Mouse (Mus musculus) spleen, adult 2 months (tissue): ENCODE measurements around the gene Osgep. TPM values are rescaled to one million over a fixed set of nuclear protein-coding genes. Genes with fewer than 3 reads are reported as not detected.

Experiments used
- DNase-seq, 2 experiments: peaks; one replicate each; pipeline versions ENCODE4 v3.0.0 to v3.0.0-alpha.2; 2012 to 2021; ENCODE audit warnings: low spot score in 2 of 2, low read depth in 1 of 2
- H3K27ac ChIP-seq: fragments of 200-500 bp; 2 replicates; pipeline ENCODE4 v1.5.1; 2012; ENCODE audit warnings: low read length, inconsistent platforms; ENCODE audit not compliant: insufficient read depth
- H3K27me3 ChIP-seq: fragments of 200-500 bp; 2 replicates; pipeline ENCODE4 v1.6.1; 2012; ENCODE audit warnings: mild to moderate bottlenecking, moderate library complexity, low read length, inconsistent platforms; ENCODE audit not compliant: control insufficient read depth, insufficient read depth
- H3K36me3 ChIP-seq: fragments of 200-500 bp; 2 replicates; pipeline ENCODE4 v1.6.1; 2012; ENCODE audit warnings: mild to moderate bottlenecking, low read length, inconsistent platforms; ENCODE audit not compliant: control insufficient read depth, insufficient read depth
- H3K4me1 ChIP-seq: fragments of 200-500 bp; 2 replicates; pipeline ENCODE4 v1.6.1; 2011; ENCODE audit warnings: inconsistent platforms; ENCODE audit not compliant: control insufficient read depth, insufficient read depth, insufficient read length
- H3K4me3 ChIP-seq: fragments of 200-500 bp; 2 replicates; pipeline ENCODE4 v1.5.1; 2011; ENCODE audit warnings: mild to moderate bottlenecking, inconsistent platforms; ENCODE audit not compliant: insufficient read depth, insufficient read length; ENCODE audit errors: extremely low read depth
- CTCF ChIP-seq: fragments of 200-500 bp; IDR thresholded peaks from 2 replicates; pipeline ENCODE4 v1.5.1; 2011; ENCODE audit warnings: mild to moderate bottlenecking, inconsistent platforms; ENCODE audit not compliant: insufficient read depth, insufficient read length, insufficient replicate concordance; ENCODE audit errors: extremely low read depth
- POLR2A ChIP-seq: fragments of 200-500 bp; IDR thresholded peaks from 2 replicates; pipeline ENCODE4 v1.6.1; 2011; ENCODE audit warnings: low read depth, low read length, inconsistent platforms
- WGBS: fragments of 180-500 bp; shearing (Covaris S2); methylation state at CpG from one replicate; pipeline ENCODE4 v1.1.7; 2018; 5-methylcytosine and 5-hydroxymethylcytosine counted together
- polyA plus RNA-seq: library from polyadenylated mRNA; depleted of rRNA; stranded (reverse); fragments of >200 nt; gene quantifications from 2 replicates; pipeline ENCODE4 v1.2.3, GENCODE M21; 2012

Gene Osgep
- polyA plus RNA-seq, 1 experiment, result 74.2 TPM

DNA sequence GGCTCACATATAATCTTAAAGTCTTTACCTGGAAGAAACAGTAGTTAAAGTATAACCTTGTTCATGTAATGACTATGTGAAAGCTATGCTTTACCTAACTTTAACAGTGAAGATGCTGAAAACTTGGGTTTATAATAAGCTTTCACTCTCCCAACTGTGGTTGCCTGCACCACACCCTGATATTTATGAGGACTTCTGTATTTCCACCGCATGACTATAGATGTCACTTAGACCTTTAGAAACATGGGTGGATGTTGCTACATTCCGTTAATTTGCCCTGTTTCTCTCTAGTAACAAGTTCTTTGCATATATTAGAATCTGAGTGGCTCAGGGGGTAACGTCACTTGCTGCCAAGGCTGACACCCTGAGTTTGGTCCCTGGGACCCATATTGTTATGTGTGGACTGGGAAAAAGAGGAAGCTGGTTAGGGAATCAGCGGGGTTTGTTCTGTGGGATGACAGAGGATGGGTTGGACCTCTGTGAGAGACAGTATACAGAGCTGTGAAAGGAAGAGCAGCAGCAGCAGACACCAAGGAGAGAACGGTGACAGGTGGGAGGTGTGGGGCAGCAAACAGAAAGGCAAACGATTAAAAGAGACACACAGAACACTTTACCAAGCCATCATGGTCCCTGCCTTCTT lies 49.0 kb downstream of the Osgep start:
- Histone ChIP-seq H3K36me3 (no peaks in the 10 kb centered on the region), H3K27me3 (no peaks in the 10 kb centered on the region), H3K4me3 (no peak overlapping the region), H3K27ac (no peak overlapping the region), H3K4me1 (peaks cover 2% of the 10 kb centered on the region; the same call in 1 of the 2 replicates)
- TF ChIP-seq POLR2A, result no peak
- TF ChIP-seq CTCF, result no peak
- DNase-seq, result no peak
- 71% methylated on average over 6 of the region's 6 CpGs for WGBS

DNA sequence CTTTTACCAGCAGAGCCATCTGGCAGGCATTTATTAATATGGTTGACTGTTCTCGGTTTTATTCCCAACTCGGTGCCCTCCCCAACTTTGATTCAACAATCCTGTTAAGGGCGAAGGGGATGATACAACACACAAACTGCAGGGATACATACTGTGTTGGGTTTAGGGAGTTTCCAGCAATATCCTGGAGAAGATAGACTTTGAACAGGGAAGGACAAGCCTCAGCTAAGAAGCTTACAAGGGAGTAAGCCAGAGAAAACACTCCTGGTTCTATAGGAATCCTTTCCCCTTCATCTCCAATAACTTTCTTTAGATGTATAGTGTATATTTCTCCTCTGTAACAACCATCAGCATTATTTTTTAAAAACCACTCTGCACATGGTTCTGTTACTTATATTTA lies 49.5 kb downstream of the Osgep start:
- no peak overlapping the region for H3K27ac ChIP-seq
- H3K36me3 ChIP-seq, result no peaks in the 10 kb centered on the region
- TF ChIP-seq CTCF, result no peak
- no peak for TF ChIP-seq POLR2A
- peaks cover 3% of the 10 kb centered on the region; the same call in 1 of the 2 replicates for H3K4me1 ChIP-seq
- no peak overlapping the region for H3K4me3 ChIP-seq
- H3K27me3 ChIP-seq, result no peaks in the 10 kb centered on the region
- no peak for DNase-seq
- 90% methylated on average over 3 of the region's 3 CpGs for WGBS

DNA sequence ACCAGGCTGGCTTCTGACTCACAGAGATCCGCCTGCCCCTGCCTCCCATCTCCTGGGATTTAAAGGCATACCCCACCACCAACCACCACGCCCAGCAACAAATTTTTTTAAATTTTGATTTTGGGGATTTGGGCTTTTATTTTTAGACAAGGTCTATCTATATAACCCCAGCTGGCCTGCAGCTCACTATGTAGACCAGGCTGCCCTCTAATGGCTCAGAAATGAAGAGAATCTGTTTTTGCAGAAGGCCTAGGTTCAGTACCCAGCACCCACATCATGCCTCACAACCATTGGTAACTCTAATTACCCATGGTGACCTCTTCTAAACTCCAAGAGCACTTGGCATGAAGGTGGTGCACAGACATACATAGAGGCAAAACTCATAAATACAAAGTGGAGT lies 53.4 kb downstream of the Osgep start:
- Histone ChIP-seq H3K36me3 (0 out of 2 replicates have a peak, but pooled peaks cover 3% of the 10 kb centered on the region), H3K4me1 (peaks cover 3% of the 10 kb centered on the region; the same call in 1 of the 2 replicates), H3K4me3 (no peak overlapping the region), H3K27ac (no peak overlapping the region), H3K27me3 (no peaks in the 10 kb centered on the region)
- no peak for TF ChIP-seq POLR2A
- TF ChIP-seq CTCF, result no peak
- DNase-seq, result no peak
- WGBS, result 68% methylated on average over 2 of the region's 2 CpGs

DNA sequence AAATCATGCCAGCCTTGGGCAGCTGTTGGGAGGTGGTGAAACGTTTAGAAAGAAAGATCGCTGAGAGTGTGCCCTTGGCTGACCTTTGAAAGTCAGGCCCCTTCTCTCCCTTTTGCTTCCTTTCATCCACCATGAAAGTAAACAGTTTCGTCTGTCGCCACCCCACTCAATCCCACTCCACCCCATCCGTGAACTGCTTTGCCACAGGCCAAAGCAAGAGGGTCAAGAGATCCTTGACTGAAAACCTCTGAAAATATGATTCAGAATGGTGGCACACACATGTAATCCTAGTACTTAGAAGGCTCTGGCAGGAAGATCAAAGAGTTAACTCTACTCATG lies 53.9 kb downstream of the Osgep start:
- Histone ChIP-seq H3K27me3 (no peaks in the 10 kb centered on the region), H3K36me3 (0 out of 2 replicates have a peak, but pooled peaks cover 3% of the 10 kb centered on the region), H3K4me3 (peak overlapping the region; percentile 87), H3K4me1 (peaks cover 3% of the 10 kb centered on the region; the same call in 1 of the 2 replicates), H3K27ac (peak overlapping the region; percentile 65)
- no peak for DNase-seq
- TF ChIP-seq POLR2A, result no peak; the same call in 1 of the 2 replicates
- TF ChIP-seq CTCF, result no peak
- 32% methylated on average over 5 of the region's 5 CpGs for WGBS

DNA sequence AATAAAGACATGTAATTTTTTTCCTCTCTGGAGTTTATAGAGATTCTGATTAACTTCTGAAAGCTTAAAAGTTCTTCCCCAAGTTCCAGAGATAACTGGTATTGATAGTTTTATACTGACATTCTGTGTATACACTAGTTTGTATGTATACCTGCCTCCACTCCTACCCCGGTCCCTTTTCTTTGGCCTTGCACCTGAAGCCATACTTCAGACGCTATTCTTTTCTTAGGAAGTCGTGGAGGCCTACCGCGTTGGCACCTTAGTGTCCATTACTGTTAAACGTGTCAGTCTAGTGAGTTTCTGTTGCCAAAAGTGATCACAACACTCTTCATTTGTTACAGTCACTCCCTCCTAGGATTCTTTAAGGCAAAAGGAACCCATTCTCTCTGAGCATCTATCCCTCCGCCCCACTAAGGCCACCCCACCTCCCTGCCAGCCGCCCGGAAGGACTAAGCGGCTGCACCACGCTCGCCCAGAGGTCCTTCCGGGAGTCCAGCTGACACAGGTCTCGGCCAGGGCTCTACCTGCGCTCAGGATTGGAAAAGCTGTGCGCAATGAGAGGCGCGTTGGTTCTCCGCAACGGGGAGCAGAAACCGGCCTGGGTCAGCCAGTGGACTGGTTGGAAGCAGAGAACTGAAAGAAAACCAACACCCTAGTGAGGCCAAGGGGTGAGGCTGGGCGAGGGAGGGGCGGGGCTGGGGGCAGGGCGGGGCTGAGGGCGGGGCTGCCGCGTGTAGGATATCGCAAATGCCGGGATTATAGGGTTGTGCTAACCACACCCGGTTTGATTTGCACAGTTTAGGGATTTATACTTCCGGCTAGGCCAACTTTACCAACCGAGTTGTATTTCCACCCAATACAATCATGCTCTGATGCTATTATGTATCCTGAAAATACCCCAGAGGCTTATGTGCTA lies 54.5 kb downstream of the Osgep start, which contains the start of gene Tep1:
Gene Tep1 (minus strand): TSS at position 672 of the 916 bp plus-strand sequence.
- Histone ChIP-seq H3K4me3 (peak within 1 kb of the TSS; percentile 87), H3K27me3 (no peaks in the 10 kb centered on the region), H3K4me1 (peaks cover 3% of the 10 kb centered on the region; the same call in 1 of the 2 replicates), H3K27ac (peak within 1 kb of the TSS; percentile 84), H3K36me3 (peaks cover 3% of the 10 kb centered on the region; the same call in 1 of the 2 replicates)
- TF ChIP-seq CTCF, result no peak
- TF ChIP-seq POLR2A, result peak; percentile 5; the same call in 1 of the 2 replicates
- WGBS, result 2% methylated on average over 32 of the region's 32 CpGs
- peak; percentile 55 to 59 for DNase-seq

DNA sequence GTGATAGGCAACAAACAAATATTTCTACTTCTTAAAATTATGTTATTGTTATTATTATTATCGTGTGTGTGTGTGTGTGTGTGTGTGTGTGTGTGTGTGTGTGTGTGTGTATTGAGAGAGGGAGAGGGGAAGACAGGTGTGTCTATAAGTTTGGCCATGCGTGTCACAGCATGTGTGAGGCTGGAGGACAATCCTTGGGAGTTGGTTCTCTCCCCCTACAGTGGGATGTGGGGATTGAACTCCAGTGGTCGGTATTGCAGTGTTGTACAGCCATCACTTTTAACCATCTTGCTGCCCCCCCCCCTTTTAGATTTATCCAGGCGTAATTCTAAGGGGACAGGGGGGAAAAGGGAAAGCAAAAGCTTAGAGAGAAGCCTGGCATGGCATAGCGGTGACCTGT lies 56.0 kb downstream of the Osgep start:
- no peaks in the 10 kb centered on the region for H3K27me3 ChIP-seq

DNA sequence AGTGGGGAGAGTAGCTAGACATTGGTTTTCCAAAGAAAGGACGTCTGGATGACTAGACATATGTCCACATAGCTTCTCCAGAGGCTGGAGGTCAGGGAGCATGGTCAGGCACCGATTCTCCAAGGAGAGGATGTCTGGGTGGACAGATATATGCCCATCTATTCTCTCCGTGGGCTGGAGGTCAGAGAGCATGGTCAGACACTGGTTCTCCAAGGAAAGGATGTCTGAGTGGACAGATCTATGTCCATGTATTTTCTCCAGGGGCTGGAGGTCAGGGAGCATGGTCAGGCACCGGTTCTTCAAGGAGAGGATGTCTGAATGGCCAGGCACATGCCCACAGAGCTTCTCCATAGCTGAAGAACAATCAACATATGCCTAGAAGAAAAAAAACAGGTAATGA lies 56.5 kb downstream of the Osgep start:
- H3K27me3 ChIP-seq, result no peaks in the 10 kb centered on the region
- no peak overlapping the region for H3K4me3 ChIP-seq
- H3K36me3 ChIP-seq, result peaks cover 3% of the 10 kb centered on the region
- no peak overlapping the region for H3K27ac ChIP-seq
- H3K4me1 ChIP-seq, result peaks cover 3% of the 10 kb centered on the region; the same call in 1 of the 2 replicates
- WGBS, result 93% methylated on average over 4 of the region's 4 CpGs
- no peak for TF ChIP-seq CTCF
- DNase-seq, result no peak

More for the DNA sequence above, 56.0 kb downstream of the Osgep start:
- 90% methylated on average over 5 of the region's 5 CpGs for WGBS
- peaks cover 3% of the 10 kb centered on the region for H3K36me3 ChIP-seq
- peaks cover 3% of the 10 kb centered on the region; the same call in 1 of the 2 replicates for H3K4me1 ChIP-seq
- DNase-seq, result no peak
- no peak overlapping the region for H3K4me3 ChIP-seq
- H3K27ac ChIP-seq, result no peak overlapping the region
- TF ChIP-seq POLR2A (no peak), CTCF (no peak)
